Mouse (Mus musculus): ENCODE data around the gene B3gnt2. TPM values are rescaled to one million over a fixed set of nuclear protein-coding genes. Genes with fewer than 3 reads are reported as not detected.

B3gnt2 gene
- polyA plus RNA-seq (2014; fragmentation: Nextera tagmentation; extraction: Ambion mirVana), result 2.0 and 2.1 TPM in 2 replicates

DNA sequence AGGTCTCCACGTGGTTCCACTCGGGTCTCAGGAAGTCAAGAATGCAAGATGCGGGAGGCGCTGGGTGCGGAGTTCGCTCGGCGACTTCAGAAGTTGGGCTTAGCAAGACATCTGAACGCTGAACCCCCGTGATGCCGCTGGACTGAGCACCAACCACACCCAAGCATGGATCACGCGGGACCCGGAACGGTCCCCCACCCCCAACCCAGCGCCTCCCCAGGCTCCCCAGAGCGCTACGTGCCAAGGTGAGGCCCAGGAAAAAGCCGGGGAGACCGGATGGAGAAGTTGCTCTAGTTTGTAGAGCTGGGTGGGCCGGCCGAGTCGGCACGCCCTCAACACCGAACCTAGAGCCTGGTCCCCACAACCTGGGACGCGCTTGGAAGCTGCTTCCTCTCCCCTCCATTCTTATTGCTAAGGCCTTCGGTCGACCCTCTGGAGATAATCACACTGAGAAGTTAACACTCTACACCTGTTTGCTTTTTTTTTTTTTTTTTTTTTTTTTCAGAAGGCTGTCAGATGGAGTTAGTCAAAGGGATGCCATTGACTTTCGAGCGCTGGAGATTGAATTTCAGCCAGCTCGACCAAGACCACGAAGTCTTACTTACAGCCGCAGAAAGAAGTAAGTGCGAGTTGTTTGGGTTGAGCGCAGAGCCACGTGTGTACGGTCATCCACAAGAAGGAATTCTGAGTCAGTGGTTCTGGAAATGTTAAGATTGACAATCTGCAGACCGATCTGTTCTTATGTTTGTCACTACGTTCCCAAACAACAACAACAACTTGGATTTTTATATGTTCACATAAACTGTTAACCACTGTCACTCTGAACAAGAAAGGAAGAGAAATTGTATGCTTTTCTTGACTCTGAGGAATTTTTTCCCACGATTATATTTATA is at the start of gene B3gnt2:
B3gnt2 (minus strand) TSS at position 627 of the 893 bp plus-strand sequence.
- Histone ChIP-seq H3K4me1 (ENCODE audit: control insufficient read depth, insufficient read depth, low read length) (peaks cover 6% of the 10 kb centered on the region; the same call in 1 of the 2 replicates), H3K27ac (ENCODE audit: low read depth, low read length) (no peak within 1 kb of the TSS), H3K4me2 (ENCODE audit: low read depth) (peak within 1 kb of the TSS; percentile 99), H3K27me3 (ENCODE audit: control insufficient read depth, insufficient read depth, low read length) (peaks cover 47% of the 10 kb centered on the region), H3K9ac (ENCODE audit: low read length) (peak within 1 kb of the TSS; percentile 52), H3K4me3 (ENCODE audit: low read depth, low read length) (peak within 1 kb of the TSS; percentile 65), H3K36me3 (ENCODE audit: control insufficient read depth, insufficient read depth, low read length) (no peaks in the 10 kb centered on the region), H3K9me3 (ENCODE audit: control insufficient read depth, low read length) (no peaks in the 10 kb centered on the region)
- 4% methylated on average over 41 of the region's 41 CpGs for WGBS
- 0 out of 2 replicates have a peak, but pooled peaks have one; percentile 16 for ATAC-seq (ENCODE audit: insufficient read depth, low FRiP score, low TSS enrichment)
- no peak for DNase-seq (ENCODE audit: low spot score)

GRCm38 (mm10) chr11:22906453-22906865 is 45.7 kb upstream of the B3gnt2 start:
- Histone ChIP-seq H3K36me3 (ENCODE audit: control insufficient read depth, insufficient read depth, low read length) (no peaks in the 10 kb centered on the region), H3K4me3 (ENCODE audit: low read depth, low read length) (no peak overlapping the region), H3K27me3 (ENCODE audit: control insufficient read depth, insufficient read depth, low read length) (no peaks in the 10 kb centered on the region), H3K4me1 (ENCODE audit: control insufficient read depth, insufficient read depth, low read length) (no peaks in the 10 kb centered on the region), H3K4me2 (ENCODE audit: low read depth) (no peak overlapping the region), H3K9ac (ENCODE audit: low read length) (no peak overlapping the region), H3K27ac (ENCODE audit: low read depth, low read length) (no peak overlapping the region), H3K9me3 (ENCODE audit: control insufficient read depth, low read length) (no peaks in the 10 kb centered on the region)
- no peak for DNase-seq (ENCODE audit: low spot score)
- no peak for ATAC-seq (ENCODE audit: insufficient read depth, low FRiP score, low TSS enrichment)

- Histone ChIP-seq H3K36me3 (ENCODE audit: control insufficient read depth, insufficient read depth, low read length) (no peaks in the 10 kb centered on the region; the same call in 1 of the 2 replicates), H3K9ac (ENCODE audit: low read length) (no peak overlapping the region), H3K27ac (ENCODE audit: low read depth, low read length) (no peak overlapping the region), H3K4me1 (ENCODE audit: control insufficient read depth, insufficient read depth, low read length) (no peaks in the 10 kb centered on the region), H3K4me3 (ENCODE audit: low read depth, low read length) (no peak overlapping the region), H3K27me3 (ENCODE audit: control insufficient read depth, insufficient read depth, low read length) (no peaks in the 10 kb centered on the region), H3K4me2 (ENCODE audit: low read depth) (no peak overlapping the region), H3K9me3 (ENCODE audit: control insufficient read depth, low read length) (no peaks in the 10 kb centered on the region)
- ATAC-seq (ENCODE audit: insufficient read depth, low FRiP score, low TSS enrichment) (no peak), DNase-seq (ENCODE audit: low spot score) (no peak)
- WGBS, result 80% methylated on average over 2 of the region's 2 CpGs
Observed at GRCm38 (mm10) chr11:22902923-22903322, 42.2 kb upstream of the B3gnt2 start.

- Histone ChIP-seq H3K36me3 (ENCODE audit: control insufficient read depth, insufficient read depth, low read length) (no peaks in the 10 kb centered on the region; the same call in 1 of the 2 replicates), H3K4me1 (ENCODE audit: control insufficient read depth, insufficient read depth, low read length) (no peaks in the 10 kb centered on the region), H3K27me3 (ENCODE audit: control insufficient read depth, insufficient read depth, low read length) (no peaks in the 10 kb centered on the region), H3K27ac (ENCODE audit: low read depth, low read length) (no peak overlapping the region), H3K9me3 (ENCODE audit: control insufficient read depth, low read length) (no peaks in the 10 kb centered on the region), H3K4me3 (ENCODE audit: low read depth, low read length) (no peak overlapping the region), H3K9ac (ENCODE audit: low read length) (no peak overlapping the region), H3K4me2 (ENCODE audit: low read depth) (no peak overlapping the region)
- whole genome bisulfite sequencing, result 71% methylated on average over 3 of the region's 3 CpGs
- no peak for ATAC-seq (ENCODE audit: insufficient read depth, low FRiP score, low TSS enrichment)
- no peak for DNase-seq (ENCODE audit: low spot score)
Observed at GRCm38 (mm10) chr11:22900041-22900440, 39.3 kb upstream of the B3gnt2 start.

GRCm38 (mm10) chr11:22897642-22898041 is 36.9 kb upstream of the B3gnt2 start:
- H3K4me2 ChIP-seq (ENCODE audit: low read depth), result no peak overlapping the region
- no peak overlapping the region for H3K9ac ChIP-seq (ENCODE audit: low read length)
- no peak for DNase-seq (ENCODE audit: low spot score)
- no peaks in the 10 kb centered on the region for H3K4me1 ChIP-seq (ENCODE audit: control insufficient read depth, insufficient read depth, low read length)
- 93% methylated on average over 4 of the region's 4 CpGs for WGBS
- H3K9me3 ChIP-seq (ENCODE audit: control insufficient read depth, low read length), result no peaks in the 10 kb centered on the region
- no peaks in the 10 kb centered on the region for H3K27me3 ChIP-seq (ENCODE audit: control insufficient read depth, insufficient read depth, low read length)
- H3K36me3 ChIP-seq (ENCODE audit: control insufficient read depth, insufficient read depth, low read length), result no peaks in the 10 kb centered on the region; the same call in 1 of the 2 replicates
- H3K4me3 ChIP-seq (ENCODE audit: low read depth, low read length), result no peak overlapping the region
- ATAC-seq (ENCODE audit: insufficient read depth, low FRiP score, low TSS enrichment), result no peak
- H3K27ac ChIP-seq (ENCODE audit: low read depth, low read length), result no peak overlapping the region

- no peaks in the 10 kb centered on the region for H3K9me3 ChIP-seq (ENCODE audit: control insufficient read depth, low read length)
- no peaks in the 10 kb centered on the region; the same call in 1 of the 2 replicates for H3K36me3 ChIP-seq (ENCODE audit: control insufficient read depth, insufficient read depth, low read length)
- 90% methylated on average over 4 of the region's 4 CpGs for WGBS
- no peaks in the 10 kb centered on the region for H3K4me1 ChIP-seq (ENCODE audit: control insufficient read depth, insufficient read depth, low read length)
- ATAC-seq (ENCODE audit: insufficient read depth, low FRiP score, low TSS enrichment), result no peak
- no peak overlapping the region for H3K4me2 ChIP-seq (ENCODE audit: low read depth)
- H3K27ac ChIP-seq (ENCODE audit: low read depth, low read length), result no peak overlapping the region
- no peaks in the 10 kb centered on the region for H3K27me3 ChIP-seq (ENCODE audit: control insufficient read depth, insufficient read depth, low read length)
- no peak overlapping the region for H3K4me3 ChIP-seq (ENCODE audit: low read depth, low read length)
- H3K9ac ChIP-seq (ENCODE audit: low read length), result no peak overlapping the region
- DNase-seq (ENCODE audit: low spot score), result no peak
Observed at GRCm38 (mm10) chr11:22897127-22897526, 36.4 kb upstream of the B3gnt2 start.

DNA sequence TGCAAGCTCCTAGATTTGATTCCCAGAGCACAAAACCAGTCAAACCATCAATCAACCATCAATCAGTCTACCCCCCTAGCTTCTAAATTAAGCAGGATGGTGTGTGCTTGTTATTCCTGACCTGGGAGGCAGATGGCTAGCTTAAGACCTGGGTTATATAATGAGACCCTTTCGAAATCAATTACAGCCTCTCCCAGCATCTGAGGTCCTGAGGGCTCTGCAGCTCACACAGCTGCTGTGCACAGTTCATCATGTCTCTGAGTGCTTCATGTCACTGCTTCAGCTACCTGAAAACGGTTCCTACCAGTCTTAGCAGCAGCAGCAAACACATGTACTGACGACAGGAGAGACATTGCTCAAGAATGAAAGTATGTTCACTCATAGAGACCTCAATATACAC is 32.3 kb upstream of the B3gnt2 start:
- Histone ChIP-seq H3K4me3 (ENCODE audit: low read depth, low read length) (no peak overlapping the region), H3K9ac (ENCODE audit: low read length) (no peak overlapping the region), H3K27ac (ENCODE audit: low read depth, low read length) (no peak overlapping the region), H3K9me3 (ENCODE audit: control insufficient read depth, low read length) (no peaks in the 10 kb centered on the region), H3K27me3 (ENCODE audit: control insufficient read depth, insufficient read depth, low read length) (no peaks in the 10 kb centered on the region), H3K4me2 (ENCODE audit: low read depth) (no peak overlapping the region), H3K36me3 (ENCODE audit: control insufficient read depth, insufficient read depth, low read length) (no peaks in the 10 kb centered on the region), H3K4me1 (ENCODE audit: control insufficient read depth, insufficient read depth, low read length) (no peaks in the 10 kb centered on the region)
- ATAC-seq (ENCODE audit: insufficient read depth, low FRiP score, low TSS enrichment) (peak; percentile 41), DNase-seq (ENCODE audit: low spot score) (no peak)
- WGBS, result 71% methylated on average over 3 of the region's 3 CpGs

GRCm38 (mm10) chr11:22892466-22892865 is 31.7 kb upstream of the B3gnt2 start:
- Histone ChIP-seq H3K4me2 (ENCODE audit: low read depth) (no peak overlapping the region), H3K36me3 (ENCODE audit: control insufficient read depth, insufficient read depth, low read length) (no peaks in the 10 kb centered on the region), H3K9me3 (ENCODE audit: control insufficient read depth, low read length) (no peaks in the 10 kb centered on the region), H3K27me3 (ENCODE audit: control insufficient read depth, insufficient read depth, low read length) (no peaks in the 10 kb centered on the region), H3K27ac (ENCODE audit: low read depth, low read length) (no peak overlapping the region), H3K4me3 (ENCODE audit: low read depth, low read length) (no peak overlapping the region), H3K4me1 (ENCODE audit: control insufficient read depth, insufficient read depth, low read length) (no peaks in the 10 kb centered on the region), H3K9ac (ENCODE audit: low read length) (no peak overlapping the region)
- no peak for ATAC-seq (ENCODE audit: insufficient read depth, low FRiP score, low TSS enrichment)
- DNase-seq (ENCODE audit: low spot score), result no peak
- 82% methylated on average over 6 of the region's 6 CpGs for WGBS

- Histone ChIP-seq H3K4me1 (ENCODE audit: control insufficient read depth, insufficient read depth, low read length) (no peaks in the 10 kb centered on the region), H3K27me3 (ENCODE audit: control insufficient read depth, insufficient read depth, low read length) (no peaks in the 10 kb centered on the region), H3K9ac (ENCODE audit: low read length) (no peak overlapping the region), H3K9me3 (ENCODE audit: control insufficient read depth, low read length) (no peaks in the 10 kb centered on the region), H3K4me2 (ENCODE audit: low read depth) (no peak overlapping the region), H3K27ac (ENCODE audit: low read depth, low read length) (no peak overlapping the region), H3K4me3 (ENCODE audit: low read depth, low read length) (no peak overlapping the region), H3K36me3 (ENCODE audit: control insufficient read depth, insufficient read depth, low read length) (no peaks in the 10 kb centered on the region)
- 90% methylated on average over 7 of the region's 7 CpGs for WGBS
- ATAC-seq (ENCODE audit: insufficient read depth, low FRiP score, low TSS enrichment) (no peak), DNase-seq (ENCODE audit: low spot score) (no peak)
Observed at GRCm38 (mm10) chr11:22891876-22892275, 31.1 kb upstream of the B3gnt2 start.
